Mouse (Mus musculus) ES-Bruce4 (cell line): Measurements from ENCODE around the gene Plce1.

Experiments used
- CTCF ChIP-seq: IDR thresholded peaks from one replicate; pipeline ENCODE4 v1.8.1; 2011; ENCODE audit warnings: low read depth, low read length
- EP300 ChIP-seq: IDR thresholded peaks from 2 replicates; pipeline ENCODE4 v1.6.1; 2011; ENCODE audit warnings: low read depth, low read length; ENCODE audit not compliant: insufficient read depth
- POLR2A ChIP-seq: IDR thresholded peaks from one replicate; pipeline ENCODE4 v1.8.1; 2011; ENCODE audit warnings: low read length; ENCODE audit not compliant: insufficient read depth

GRCm38 (mm10) chr19:38758685-38759472 is 278.0 kb downstream of the Plce1 start:
- TF ChIP-seq POLR2A: no peak
- TF ChIP-seq CTCF: no peak
- TF ChIP-seq EP300: no peak
